Mouse (Mus musculus): ENCODE measurements around the gene Oit3. TPM values are rescaled to one million over a fixed set of nuclear protein-coding genes. Genes with fewer than 3 reads are reported as not detected.
A peak's percentile ranks its signal among the peaks of the same experiment; 100 is the strongest.
"Not testable (repeated sequence)": the region's sequence is repeated elsewhere in the genome, so short reads cannot be mapped to it uniquely, and the experiment has no call there.

Oit3 gene
- polyA plus RNA-seq, 1 experiment: 0.42 TPM

DNA sequence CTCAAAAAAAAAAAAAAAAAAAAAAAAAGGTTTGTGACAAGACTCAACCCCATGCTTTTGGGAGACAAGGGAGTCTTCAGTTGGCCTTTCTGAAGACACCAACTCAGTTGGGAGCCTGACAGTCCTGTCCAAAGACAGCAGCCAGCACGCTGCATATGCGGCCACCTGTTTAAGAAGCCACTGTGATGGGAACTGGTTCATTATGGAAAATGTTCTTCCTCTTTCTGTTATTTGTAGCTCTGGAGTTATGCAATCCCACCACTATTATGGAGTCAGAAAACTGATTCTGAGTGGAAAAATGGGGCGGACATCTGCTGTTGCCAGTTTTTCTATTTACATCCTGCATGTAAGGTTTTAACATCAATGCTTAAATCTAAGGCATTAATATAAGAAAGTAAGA lies 51.9 kb downstream of the Oit3 start:
- TF ChIP-seq POLR2A (IDR thresholded peaks at IDR 0.05; ENCODE audit: borderline replicate concordance, extremely low read depth, insufficient read depth, insufficient read length, poor library complexity, severe bottlenecking): no peak
- no peak for TF ChIP-seq CTCF (IDR thresholded peaks at IDR 0.05; ENCODE audit: borderline replicate concordance, extremely low read depth, insufficient read depth, insufficient read length)
- no peak for DNase-seq (ENCODE audit: low read depth)

DNA sequence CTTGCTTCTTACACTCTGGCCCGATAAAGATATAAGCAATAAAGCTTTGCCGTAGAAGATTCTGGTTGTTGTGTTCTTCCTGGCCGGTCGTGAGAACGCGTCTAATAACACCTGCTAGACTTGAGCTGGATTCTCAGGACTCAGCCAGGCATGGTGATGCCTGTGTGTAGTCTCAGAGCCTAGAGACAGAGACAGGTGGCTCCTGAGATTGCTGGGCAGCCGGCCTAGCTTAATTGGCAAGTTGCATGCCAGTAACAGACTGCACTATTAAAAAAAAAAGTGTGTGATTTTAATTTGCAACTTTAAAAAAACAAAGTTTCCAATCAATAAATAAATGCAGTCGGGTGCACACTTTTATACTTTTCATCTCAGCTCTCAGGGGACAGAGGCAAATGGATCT lies 54.6 kb downstream of the Oit3 start:
- DNase-seq (ENCODE audit: low read depth): peak; percentile 80
- TF ChIP-seq CTCF (IDR thresholded peaks at IDR 0.05; ENCODE audit: borderline replicate concordance, extremely low read depth, insufficient read depth, insufficient read length) (no peak), POLR2A (IDR thresholded peaks at IDR 0.05; ENCODE audit: borderline replicate concordance, extremely low read depth, insufficient read depth, insufficient read length, poor library complexity, severe bottlenecking) (no peak)

GRCm38 (mm10) chr10:59381563-59381962 lies 60.0 kb downstream of the Oit3 start:
- not testable (repeated sequence) for DNase-seq (ENCODE audit: low read depth)

DNA sequence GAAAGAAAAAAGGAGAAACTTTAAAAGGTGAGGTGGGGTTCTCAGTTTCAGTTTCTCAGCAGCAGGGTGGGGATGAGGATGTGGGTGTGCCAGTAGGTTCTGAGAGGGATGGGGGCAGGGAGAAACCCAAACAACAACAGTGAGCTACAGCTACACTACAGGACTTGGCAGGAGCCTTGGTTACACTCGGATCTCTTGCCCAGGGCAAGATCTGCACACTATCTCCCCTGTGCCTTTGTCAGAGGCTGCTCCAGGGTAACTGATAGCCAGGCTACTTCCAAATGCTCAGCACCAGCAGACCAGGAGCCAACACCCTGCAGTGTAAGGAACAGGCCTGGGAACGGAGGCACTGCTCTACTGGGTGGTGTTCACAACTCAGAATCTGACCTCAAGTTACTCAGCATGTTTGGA lies 61.2 kb downstream of the Oit3 start:
- DNase-seq (ENCODE audit: low read depth): no peak

DNA sequence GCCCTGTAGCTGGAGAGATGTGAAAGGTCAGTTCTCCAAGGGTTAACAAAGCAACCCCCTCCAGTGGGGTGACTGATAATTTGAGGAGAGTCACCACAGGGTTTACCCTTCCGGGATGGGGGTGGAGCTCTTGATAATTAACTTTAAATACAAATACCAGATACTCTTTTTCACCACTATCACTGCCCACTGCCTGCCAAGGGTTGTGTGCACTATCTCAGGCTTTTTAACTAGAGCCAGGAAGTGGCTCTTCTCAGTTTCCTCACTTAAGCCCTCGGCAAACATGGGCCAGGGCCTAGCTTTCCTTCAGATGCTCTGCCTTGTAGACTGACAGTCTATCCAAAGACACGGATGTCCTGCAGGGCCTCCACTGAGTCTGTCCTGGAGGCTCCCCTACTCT lies 61.7 kb downstream of the Oit3 start:
- no peak for TF ChIP-seq POLR2A (IDR thresholded peaks at IDR 0.05; ENCODE audit: borderline replicate concordance, extremely low read depth, insufficient read depth, insufficient read length, poor library complexity, severe bottlenecking)
- no peak for TF ChIP-seq CTCF (IDR thresholded peaks at IDR 0.05; ENCODE audit: borderline replicate concordance, extremely low read depth, insufficient read depth, insufficient read length)
- no peak for DNase-seq (ENCODE audit: low read depth)

More for the DNA sequence above, 61.2 kb downstream of the Oit3 start:
- TF ChIP-seq CTCF (IDR thresholded peaks at IDR 0.05; ENCODE audit: borderline replicate concordance, extremely low read depth, insufficient read depth, insufficient read length) (no peak), POLR2A (IDR thresholded peaks at IDR 0.05; ENCODE audit: borderline replicate concordance, extremely low read depth, insufficient read depth, insufficient read length, poor library complexity, severe bottlenecking) (no peak)

DNA sequence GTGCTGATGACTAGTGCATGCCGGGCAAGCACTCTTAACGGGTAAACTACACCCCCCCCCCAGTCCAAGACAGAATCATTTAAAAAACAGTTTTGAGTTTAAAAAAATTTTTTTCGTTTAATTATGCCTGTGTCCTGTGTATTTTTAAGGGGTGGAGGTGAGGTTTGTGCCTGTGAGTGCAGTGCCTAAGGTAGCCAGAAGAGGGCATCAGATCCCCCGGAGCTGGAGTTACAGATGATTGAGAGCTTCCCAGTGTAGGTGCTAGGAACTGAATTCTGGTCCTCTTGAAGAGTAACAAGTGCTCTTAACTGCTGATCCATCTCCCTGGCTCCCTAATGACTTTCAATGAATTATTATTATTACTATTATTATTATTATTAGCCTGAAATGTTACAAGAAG lies 62.9 kb downstream of the Oit3 start:
- TF ChIP-seq POLR2A (IDR thresholded peaks at IDR 0.05; ENCODE audit: borderline replicate concordance, extremely low read depth, insufficient read depth, insufficient read length, poor library complexity, severe bottlenecking): no peak
- TF ChIP-seq CTCF (IDR thresholded peaks at IDR 0.05; ENCODE audit: borderline replicate concordance, extremely low read depth, insufficient read depth, insufficient read length): no peak
- no peak for DNase-seq (ENCODE audit: low read depth)

DNA sequence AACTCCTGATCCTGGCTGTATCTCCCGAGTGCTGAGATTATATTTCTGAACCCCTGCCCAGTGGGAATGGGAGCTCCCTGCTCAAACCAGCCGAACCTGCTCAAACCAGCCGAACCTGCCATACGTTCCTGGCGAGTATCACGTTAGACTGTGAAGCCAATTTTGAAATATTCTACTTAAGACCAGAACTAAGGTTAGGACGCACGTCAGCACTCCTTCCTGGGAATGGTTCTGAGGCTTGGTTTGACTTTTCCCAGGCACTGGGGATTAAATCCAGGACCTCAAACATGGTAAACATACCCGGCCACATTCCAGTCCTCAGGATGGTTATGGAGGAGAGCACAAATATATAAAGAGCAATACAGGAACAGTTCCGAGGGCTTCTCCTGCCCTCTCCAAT lies 63.7 kb downstream of the Oit3 start:
- no peak for DNase-seq (ENCODE audit: low read depth)
- TF ChIP-seq CTCF (IDR thresholded peaks at IDR 0.05; ENCODE audit: borderline replicate concordance, extremely low read depth, insufficient read depth, insufficient read length) (no peak), POLR2A (IDR thresholded peaks at IDR 0.05; ENCODE audit: borderline replicate concordance, extremely low read depth, insufficient read depth, insufficient read length, poor library complexity, severe bottlenecking) (no peak)

Other genes with a start within 250 kb of the Oit3 start
- gene Sept10, start 219.9 kb downstream of the Oit3 start, polyA plus RNA-seq (2012; rRNA removed): 22.1 and 27.1 TPM in 2 replicates
- 6.8 and 9.5 TPM in 2 replicates for gene Sowahc, start 219.8 kb downstream of the Oit3 start, polyA plus RNA-seq (2012; rRNA removed)
- 16.0 and 21.0 TPM in 2 replicates for gene P4ha1, start 118.5 kb downstream of the Oit3 start, polyA plus RNA-seq (2012; rRNA removed)
- 4.9 and 7.1 TPM in 2 replicates for gene Gm10273, start 46.1 kb downstream of the Oit3 start, polyA plus RNA-seq (2012; rRNA removed)
- 0.08 TPM in 1 of 2 replicates, not detected in the other for gene Pla2g12b, start 38.1 kb downstream of the Oit3 start, polyA plus RNA-seq (2012; rRNA removed)
- gene Gm10322, start 174.3 kb upstream of the Oit3 start, polyA plus RNA-seq (2012; rRNA removed): not detected in 2 replicates
- 11.4 and 17.3 TPM in 2 replicates for gene Mcu, start 174.9 kb upstream of the Oit3 start, polyA plus RNA-seq (2012; rRNA removed)